Mouse (Mus musculus) ES-Bruce4 (cell line): ENCODE measurements around the gene Obsl1.

Experiments used
- CTCF ChIP-seq: IDR thresholded peaks from one replicate; pipeline ENCODE4 v1.8.1; 2011; ENCODE audit warnings: low read depth, low read length
- POLR2A ChIP-seq: IDR thresholded peaks from one replicate; pipeline ENCODE4 v1.8.1; 2011; ENCODE audit warnings: low read length; ENCODE audit not compliant: insufficient read depth

GRCm38 (mm10) chr1:75501905-75502304 is 4.3 kb downstream of the Obsl1 start:
- no peak for TF ChIP-seq CTCF
- no peak for TF ChIP-seq POLR2A
